Mouse (Mus musculus) testis, postnatal 10 days (tissue): ENCODE data around the gene Golga4.

Source experiments
- DNase-seq: peaks from one replicate; pipeline ENCODE4 v3.0.0; 2021; ENCODE audit warnings: low spot score

Golga4 gene

DNA sequence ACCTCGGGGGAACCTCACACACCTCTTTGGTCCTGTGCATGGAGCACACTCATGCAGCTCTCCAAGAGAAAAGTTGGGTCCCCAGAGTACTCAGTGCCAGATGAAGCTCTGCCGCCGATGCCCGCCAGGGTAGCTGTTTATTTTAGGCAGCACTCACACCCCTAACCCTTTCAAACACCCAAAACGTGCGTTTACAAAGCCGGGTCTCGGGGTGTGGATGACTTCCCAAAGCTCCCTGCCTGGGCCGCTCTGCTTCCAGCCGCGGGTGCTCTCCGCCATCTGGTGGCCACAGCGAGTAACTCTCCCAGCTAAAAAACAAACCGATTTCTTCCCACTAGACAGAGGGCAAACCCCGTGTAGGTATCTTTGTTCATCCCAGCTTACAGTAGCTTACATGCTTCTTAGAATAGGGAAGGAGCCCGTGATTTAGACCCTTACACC lies 16.5 kb upstream of the Golga4 start:
- peak; percentile 82 for DNase-seq

DNA sequence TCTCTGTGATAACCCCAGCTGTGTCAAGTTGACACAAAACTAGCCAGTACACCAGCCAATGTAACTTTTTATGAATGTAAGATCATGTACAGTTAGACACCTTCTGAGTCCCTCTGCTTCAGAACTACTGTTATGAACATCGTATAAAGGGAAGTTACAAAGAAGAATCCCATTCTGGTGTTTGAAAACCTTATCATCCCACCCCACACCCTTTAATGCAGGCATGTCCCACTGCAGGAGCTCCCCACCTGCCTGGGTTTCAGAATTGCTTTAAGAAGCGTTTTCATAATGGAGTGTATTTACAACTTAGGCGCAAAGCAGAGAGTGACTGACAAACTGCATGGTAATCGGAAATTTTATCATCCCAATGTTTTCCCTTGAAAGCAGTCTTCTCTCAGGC lies 14.9 kb upstream of the Golga4 start:
- DNase-seq: no peak

DNA sequence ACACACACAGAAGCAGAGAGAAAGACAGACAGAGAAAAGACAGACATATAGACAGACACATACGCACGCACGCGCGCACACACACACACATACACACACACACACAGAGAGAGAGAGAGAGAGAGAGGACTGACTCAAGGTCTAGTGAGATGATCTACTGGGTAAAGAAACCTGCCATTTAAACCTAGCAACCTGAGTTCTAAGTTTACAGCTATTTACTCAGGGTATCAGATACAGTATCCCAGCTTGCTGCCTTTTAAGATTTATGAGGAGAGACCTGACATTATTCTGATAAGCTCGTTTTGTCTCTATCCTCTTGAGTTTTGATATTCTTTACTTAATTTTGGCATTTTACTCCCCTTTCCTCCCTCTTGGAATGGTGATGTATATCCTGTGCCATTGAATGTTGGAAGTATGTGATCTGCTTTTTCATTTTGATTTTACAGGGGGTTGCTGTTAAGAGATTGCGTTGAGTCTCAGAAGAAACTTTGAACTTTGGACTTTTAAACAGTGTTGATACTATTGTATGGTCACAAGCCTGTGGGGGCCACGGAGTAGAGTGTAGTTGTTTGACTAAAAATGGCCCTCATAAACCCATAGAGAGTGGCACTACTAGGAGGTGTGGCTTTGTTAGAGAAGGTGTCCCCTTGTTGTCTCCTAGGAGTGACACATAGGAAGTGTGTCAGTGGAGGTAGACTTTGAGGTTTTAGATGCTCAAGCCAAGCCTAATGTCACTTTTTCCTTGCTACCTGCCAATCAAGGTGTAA lies 13.0 kb upstream of the Golga4 start:
- no peak for DNase-seq

- DNase-seq: no peak
These were observed 12.0 kb upstream of the Golga4 start for GRCm38 (mm10) chr9:118494106-118494505.

DNA sequence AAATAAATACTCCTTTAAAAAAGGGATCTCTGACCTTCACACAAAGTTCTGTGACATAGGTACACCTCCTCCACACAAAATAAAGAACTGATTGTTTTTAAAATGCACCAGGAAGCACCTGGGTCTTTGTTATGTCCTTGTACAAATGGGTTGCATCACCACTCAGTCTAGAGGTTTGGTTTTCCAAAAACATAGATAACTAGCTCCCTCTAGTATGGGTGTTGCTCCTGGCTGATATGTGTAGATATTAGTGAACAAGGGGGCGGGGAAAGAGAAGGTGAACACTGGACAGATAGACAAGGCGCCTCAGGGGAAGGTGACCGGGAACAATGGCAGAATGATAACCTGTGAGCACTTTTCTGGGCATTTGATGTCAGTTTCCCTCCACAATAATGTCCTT lies 10.1 kb upstream of the Golga4 start:
- no peak for DNase-seq

- DNase-seq: no peak
These were observed 9.1 kb upstream of the Golga4 start for GRCm38 (mm10) chr9:118496952-118497351.

DNA sequence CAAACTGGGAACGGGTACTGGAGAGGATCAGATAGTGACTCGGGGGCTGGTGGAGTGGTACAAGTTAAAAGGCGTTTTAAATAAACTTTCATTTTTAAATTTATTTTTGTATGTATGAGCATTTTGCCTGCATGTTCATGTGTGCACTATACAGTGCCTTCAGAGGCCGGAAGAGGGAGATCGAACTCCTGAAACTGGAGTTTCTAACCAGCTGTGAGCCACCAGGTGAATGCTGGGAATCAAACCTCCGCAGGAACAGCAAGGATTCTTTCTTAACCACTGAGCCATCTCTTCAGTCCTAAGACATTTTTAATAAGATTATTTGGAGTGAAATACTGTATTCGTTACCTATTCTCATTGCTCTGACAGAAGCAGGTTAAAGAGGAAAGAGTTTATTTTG lies 8.0 kb upstream of the Golga4 start:
- no peak for DNase-seq

- DNase-seq: no peak
These were observed 5.1 kb upstream of the Golga4 start for GRCm38 (mm10) chr9:118500963-118501362.

DNA sequence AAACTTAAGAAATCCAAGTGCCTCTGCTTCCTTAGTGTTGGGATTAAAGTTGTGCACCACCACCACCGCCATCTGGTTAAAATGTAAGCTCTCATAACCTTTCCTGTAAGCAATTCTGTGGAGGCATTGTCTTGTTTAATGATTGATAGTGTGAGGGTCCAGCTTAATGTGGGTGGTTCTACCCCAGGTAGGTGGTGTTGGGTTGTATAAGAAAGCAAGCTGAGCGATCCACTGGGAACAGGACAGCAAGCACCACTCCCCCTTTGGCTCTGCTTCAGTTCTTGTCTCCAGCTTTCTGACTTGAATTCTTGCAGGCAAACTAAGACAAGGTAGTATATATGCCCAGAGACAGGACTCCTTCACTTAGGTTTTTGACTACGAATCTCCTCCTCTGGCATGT lies 1.4 kb upstream of the Golga4 start:
- no peak for DNase-seq

- DNase-seq: peak; percentile 64
These were observed 551 bp downstream of the Golga4 start for GRCm38 (mm10) chr9:118506404-118507231.

GRCm38 (mm10) chr9:118507552-118507951 lies 1.5 kb downstream of the Golga4 start:
- no peak for DNase-seq

GRCm38 (mm10) chr9:118508601-118509000 lies 2.5 kb downstream of the Golga4 start:
- no peak for DNase-seq

DNA sequence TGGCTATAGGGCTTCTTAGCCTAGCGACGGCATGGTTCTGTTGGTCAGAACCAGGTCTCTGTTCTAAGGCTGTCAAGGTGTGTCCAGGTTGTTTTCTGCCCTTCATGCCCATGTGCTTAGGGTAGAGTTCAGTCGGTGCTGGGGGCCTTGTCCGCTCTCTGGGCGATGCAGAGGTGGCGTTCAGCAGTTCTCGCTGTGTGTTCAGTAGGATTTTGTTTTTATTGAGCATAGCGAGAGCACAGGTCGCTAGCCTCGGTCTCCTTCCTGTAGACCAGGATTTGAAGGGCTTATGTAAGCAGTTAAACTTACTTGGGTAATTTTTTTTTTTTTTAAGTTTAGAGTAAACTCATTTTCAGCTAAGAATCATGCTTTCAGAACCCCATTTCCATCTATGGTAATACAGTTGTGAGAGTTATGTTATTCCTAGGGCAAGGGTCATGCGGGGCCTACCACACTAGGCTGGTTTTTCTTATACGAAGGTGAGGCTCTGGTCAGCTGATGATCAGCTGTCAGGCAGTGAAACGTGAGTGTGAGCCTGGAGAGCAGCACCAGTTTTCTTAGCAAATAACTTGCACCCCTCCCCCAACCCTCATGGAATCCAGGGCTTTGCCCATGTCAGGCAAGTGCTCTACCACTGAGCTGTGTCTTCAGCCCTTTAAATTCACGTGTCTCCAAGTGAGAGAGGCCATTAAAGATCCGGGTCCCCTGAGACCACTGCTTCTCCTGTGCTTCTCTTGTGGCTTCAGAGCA lies 5.0 kb downstream of the Golga4 start:
- DNase-seq: no peak

DNA sequence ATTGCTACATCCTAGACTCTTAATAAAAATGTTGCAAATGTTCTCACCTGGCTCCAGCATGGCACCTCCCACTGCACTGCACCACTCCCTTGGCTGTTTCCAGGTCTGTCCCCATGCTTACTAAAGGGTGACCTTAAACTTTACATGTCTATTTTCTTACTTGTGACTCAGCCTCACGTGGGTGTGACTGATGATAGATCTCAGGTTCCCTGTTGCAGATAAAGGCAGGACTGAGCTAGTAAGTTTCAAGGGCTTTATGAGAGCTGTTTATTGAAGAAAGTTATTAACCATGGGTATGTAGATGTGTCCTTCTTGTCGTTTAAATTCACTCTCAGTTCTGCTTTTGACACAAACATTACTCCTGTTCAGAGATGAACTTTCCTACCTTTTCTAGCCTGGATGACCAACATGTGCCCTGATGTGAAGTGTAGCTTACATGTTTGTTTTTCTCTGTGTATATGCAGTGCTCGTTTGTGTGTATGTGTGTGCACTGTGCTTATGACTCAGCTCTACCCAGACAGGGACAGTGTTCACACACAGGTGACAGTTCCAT lies 6.7 kb downstream of the Golga4 start:
- DNase-seq: no peak

DNA sequence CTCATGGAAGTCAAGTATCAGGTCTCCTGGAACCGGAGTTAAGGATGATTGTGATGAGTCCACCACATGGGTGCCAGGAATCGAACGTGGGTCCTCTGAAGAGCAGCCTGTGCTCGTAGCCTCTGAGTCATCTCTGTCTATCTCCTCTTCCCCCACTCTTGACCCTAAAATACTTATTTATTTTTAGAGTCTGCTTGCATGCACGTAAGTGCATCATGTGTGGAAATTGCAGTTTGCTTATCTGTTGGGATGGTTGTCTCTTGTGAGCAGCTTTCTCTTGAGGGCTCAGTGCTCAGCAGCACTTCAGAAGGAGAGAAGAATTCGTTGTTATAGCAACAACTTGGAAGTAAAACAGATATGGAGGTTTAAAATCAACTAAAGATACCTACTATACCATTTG lies 9.4 kb downstream of the Golga4 start:
- no peak for DNase-seq

GRCm38 (mm10) chr9:118516162-118516561 lies 10.1 kb downstream of the Golga4 start:
- DNase-seq: no peak

GRCm38 (mm10) chr9:118517619-118518018 lies 11.6 kb downstream of the Golga4 start:
- no peak for DNase-seq

GRCm38 (mm10) chr9:118519101-118519500 lies 13.0 kb downstream of the Golga4 start:
- DNase-seq: no peak

GRCm38 (mm10) chr9:118520011-118520410 lies 13.9 kb downstream of the Golga4 start:
- no peak for DNase-seq

DNA sequence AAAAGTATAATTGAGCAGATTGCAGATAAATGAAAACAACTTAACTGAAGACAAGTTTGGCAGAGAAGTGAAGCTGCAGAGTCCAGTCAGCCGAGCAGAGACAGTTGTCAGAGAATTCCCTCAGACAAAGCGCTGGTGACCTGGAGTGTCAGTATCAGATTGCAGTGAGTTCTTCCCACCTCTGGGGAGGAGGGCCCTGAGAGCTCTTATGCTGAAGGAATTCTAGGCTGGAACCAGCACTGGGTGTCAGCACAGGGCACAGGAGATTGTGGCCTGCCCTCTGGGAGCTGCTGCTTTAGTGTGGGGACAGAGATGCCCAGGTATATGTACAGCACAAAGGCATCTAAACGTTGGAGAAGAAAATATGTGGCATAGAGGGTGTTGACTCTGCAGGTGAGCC lies 14.8 kb downstream of the Golga4 start:
- DNase-seq: no peak

GRCm38 (mm10) chr9:118521659-118522058 lies 15.6 kb downstream of the Golga4 start:
- no peak for DNase-seq

GRCm38 (mm10) chr9:118523738-118524137 lies 17.7 kb downstream of the Golga4 start:
- DNase-seq: no peak
